Mouse (Mus musculus) spleen, postnatal 0 days (tissue): Measurements from ENCODE around the gene Rpap1. TPM values are rescaled to one million over a fixed set of nuclear protein-coding genes. Genes with fewer than 3 reads are reported as not detected.

Experiments used
- polyA plus RNA-seq: library from polyadenylated mRNA; unstranded; fragments of >200 nt; fragmentation: Nextera tagmentation; extraction: Ambion mirVana; gene quantifications from 2 replicates; pipeline ENCODE4 v1.2.1, GENCODE M21; 2015

Rpap1 gene
- polyA plus RNA-seq, result 8.4 and 11.4 TPM in 2 replicates

DNA sequence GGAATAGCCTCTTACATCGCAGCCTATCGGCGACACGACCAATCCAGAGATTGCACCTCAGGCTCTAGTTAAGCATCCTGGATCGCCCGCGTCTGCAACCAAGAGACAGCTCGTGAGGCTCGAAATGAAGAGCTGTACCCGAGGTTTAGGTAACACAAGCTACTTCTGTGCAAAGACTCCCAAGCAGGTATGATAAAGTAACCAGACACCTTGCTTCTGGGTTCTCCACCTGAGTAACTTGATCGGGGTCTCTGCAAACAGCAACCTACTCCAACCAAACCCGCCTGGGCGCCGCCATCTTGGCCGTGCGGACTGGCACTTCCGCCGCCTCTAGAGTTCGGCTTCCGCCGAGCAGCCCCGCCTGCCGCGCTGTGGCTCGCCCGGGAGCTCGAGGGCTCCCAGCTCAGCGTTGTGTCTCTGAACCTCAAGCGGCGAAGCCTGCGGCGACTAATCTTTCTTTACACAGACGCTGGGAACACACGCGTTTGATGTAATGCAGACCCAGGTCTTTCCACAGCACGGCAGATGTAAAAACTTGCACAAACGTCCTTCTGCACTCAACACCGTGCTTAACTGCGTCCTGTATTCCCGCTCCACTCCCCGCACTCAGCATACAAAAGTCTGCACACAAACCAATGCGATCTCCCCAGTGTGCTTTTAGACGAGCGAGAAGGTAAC, at the start of gene Rpap1:
Gene Rpap1, minus strand, starts transcription at position 332 of the 678 bp plus-strand sequence.

DNA sequence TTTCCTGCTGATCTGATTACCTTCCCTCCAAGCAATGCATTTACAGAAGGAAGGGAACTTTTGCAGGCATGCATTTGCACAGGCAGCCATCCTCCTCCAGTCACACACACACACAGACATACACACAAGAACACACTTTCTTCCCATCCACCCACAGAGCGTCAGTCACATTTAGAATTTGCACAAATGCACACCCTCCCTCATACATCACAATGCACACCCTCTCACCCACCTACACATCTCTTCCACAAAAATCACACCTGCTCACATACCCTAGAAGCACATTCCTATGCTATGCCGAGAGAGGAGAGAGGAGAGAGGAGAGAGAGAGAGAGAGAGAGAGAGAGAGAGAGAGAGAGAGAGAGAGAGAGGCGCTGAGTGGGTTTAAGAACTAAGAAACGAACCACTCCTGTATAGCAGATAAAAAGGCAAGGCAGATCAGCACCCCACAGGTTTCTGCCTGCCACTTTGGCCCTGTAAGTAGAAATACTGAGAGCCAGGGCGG, 10.0 kb upstream of the Rpap1 start, which contains the start of gene Tyro3:
Gene Tyro3, plus strand, starts transcription at position 455 of the 505 bp plus-strand sequence.

DNA sequence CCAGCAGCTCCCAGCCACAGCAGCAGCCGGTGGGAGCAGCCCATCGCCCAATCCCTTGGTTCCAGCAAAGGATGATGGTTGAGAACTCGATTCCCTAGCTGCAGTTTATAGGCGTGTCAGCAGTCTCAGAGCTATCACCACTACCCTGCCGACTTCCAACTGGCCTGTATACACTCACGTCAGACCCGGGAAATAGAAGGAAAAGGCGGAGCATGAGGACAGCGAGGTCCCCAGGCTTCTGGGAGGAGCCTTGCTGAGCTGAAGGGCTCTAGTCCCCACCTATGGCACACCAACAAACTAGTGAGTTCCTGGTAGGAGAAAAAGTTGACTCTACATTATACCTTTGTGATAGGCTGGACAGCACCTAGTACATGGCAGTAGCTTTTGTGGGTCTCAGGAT, 27.1 kb downstream of the Rpap1 start, which contains the start of gene Ltk:
Gene Ltk, minus strand, starts transcription at position 181 of the 400 bp plus-strand sequence.

DNA sequence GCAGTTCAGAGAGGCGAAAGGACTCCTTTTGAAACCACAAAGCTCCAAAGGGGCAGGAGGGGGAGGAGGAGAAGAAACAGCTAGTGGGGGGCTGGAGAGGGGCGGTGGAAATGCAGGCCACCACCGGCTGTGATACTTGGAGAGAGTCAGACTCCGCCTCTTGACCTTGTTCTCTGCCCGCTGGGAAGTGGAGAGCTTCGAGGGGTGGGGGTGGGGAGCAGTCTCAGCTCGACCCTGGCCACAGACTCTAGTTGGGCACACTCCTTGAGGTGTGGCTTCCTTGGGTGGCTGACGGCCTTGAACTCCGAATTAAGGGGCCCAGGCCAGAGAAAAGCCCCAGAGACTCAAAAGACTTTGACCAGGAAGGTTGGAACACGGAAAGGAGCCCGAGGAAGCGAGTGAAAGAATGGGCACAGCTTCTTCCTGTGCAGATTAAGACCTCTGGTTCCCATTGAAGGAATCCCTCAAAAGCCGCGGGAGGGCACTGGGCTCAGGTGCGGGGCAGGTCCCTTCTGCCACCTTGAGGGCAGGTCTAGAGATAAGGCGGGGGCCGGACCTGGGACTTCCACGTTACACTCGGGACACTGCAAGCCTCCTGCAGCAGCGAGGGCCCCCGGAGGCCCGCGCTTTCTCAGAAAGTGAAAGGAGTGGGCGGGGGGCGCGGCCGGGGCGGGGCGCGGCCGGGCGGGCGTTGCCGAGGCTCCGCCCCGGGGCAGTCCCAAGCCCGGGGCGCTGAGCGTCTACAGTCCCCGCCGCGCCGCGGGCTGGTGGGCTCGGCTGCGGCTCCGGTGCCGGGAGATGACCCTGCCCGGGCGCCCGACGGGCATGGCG, 45.5 kb downstream of the Rpap1 start, which contains the start of gene Itpka:
Gene Itpka, plus strand, starts transcription at position 757 of the 831 bp plus-strand sequence.

Other genes with a start within 250 kb of the Rpap1 start
- 0.16 and 0.31 TPM in 2 replicates for gene Exd1, start 239.9 kb downstream of the Rpap1 start, polyA plus RNA-seq
- gene Chp1, start 239.8 kb downstream of the Rpap1 start, polyA plus RNA-seq, result 50.4 and 51.4 TPM in 2 replicates
- gene Nusap1, start 169.2 kb downstream of the Rpap1 start, polyA plus RNA-seq, result 105 and 117 TPM in 2 replicates
- gene Oip5, start 169.1 kb downstream of the Rpap1 start, polyA plus RNA-seq, result 48.0 and 56.3 TPM in 2 replicates
- 30.7 and 33.1 TPM in 2 replicates for gene Ndufaf1, start 124.7 kb downstream of the Rpap1 start, polyA plus RNA-seq
- 38.5 and 40.6 TPM in 2 replicates for gene Rtf1, start 112.5 kb downstream of the Rpap1 start, polyA plus RNA-seq
- gene Itpka, start 45.2 kb downstream of the Rpap1 start, polyA plus RNA-seq, result 0.13 and 0.18 TPM in 2 replicates
- gene Ltk, start 27.1 kb downstream of the Rpap1 start, polyA plus RNA-seq, result 0.11 TPM in 1 of 2 replicates, not detected in the other
- gene Tyro3, start 10.2 kb upstream of the Rpap1 start, polyA plus RNA-seq, result 3.5 and 4.8 TPM in 2 replicates
- 11.9 and 13.2 TPM in 2 replicates for gene Mga, start 109.7 kb upstream of the Rpap1 start, polyA plus RNA-seq
- gene Mapkbp1, start 185.2 kb upstream of the Rpap1 start, polyA plus RNA-seq, result 0.69 and 0.73 TPM in 2 replicates
- gene Jmjd7, start 239.9 kb upstream of the Rpap1 start, polyA plus RNA-seq, result 10.8 and 11.7 TPM in 2 replicates
- gene Gm28042, start 240.0 kb upstream of the Rpap1 start, polyA plus RNA-seq, result 0.29 and 0.42 TPM in 2 replicates
- gene Pla2g4b, start 245.9 kb upstream of the Rpap1 start, polyA plus RNA-seq, result 0.04 and 0.44 TPM in 2 replicates